Mouse (Mus musculus) embryonic facial prominence, embryonic 14.5 days (tissue): ENCODE results near the gene Irf2bpl. TPM values are rescaled to one million over a fixed set of nuclear protein-coding genes. Genes with fewer than 3 reads are reported as not detected.

Experiments used
- ATAC-seq: fragments of 200-750 bp; cut with Nextera tagmentation; 2 replicates; pipeline ENCODE4 v1.8.0; 2017; ENCODE audit warnings: low read depth, moderate number of reproducible peaks, moderate TSS enrichment
- DNase-seq: peaks from one replicate; pipeline ENCODE4 v3.0.0-alpha.2; 2015; ENCODE audit warnings: low spot score
- H3K27ac ChIP-seq: fragments of 300-500 bp; sonication (generic); replicated peaks from 2 replicates; pipeline ENCODE4 v1.5.1; 2014; ENCODE audit warnings: low read depth, mild to moderate bottlenecking, low read length, moderate library complexity
- H3K27me3 ChIP-seq: fragments of 300-500 bp; sonication (generic); replicated peaks from 2 replicates; pipeline ENCODE4 v1.6.1; 2014; ENCODE audit warnings: low read length; ENCODE audit not compliant: control insufficient read depth, insufficient read depth
- H3K36me3 ChIP-seq: fragments of 300-500 bp; sonication (generic); 2 replicates; pipeline ENCODE4 v1.6.1; 2014; ENCODE audit warnings: low read length, mixed read lengths; ENCODE audit not compliant: control insufficient read depth, insufficient read depth
- H3K4me1 ChIP-seq: fragments of 300-500 bp; sonication (generic); 2 replicates; pipeline ENCODE4 v1.6.1; 2014; ENCODE audit warnings: antibody characterized with exemption, low read length; ENCODE audit not compliant: control insufficient read depth, insufficient read depth
- H3K4me2 ChIP-seq: fragments of 300-500 bp; sonication (generic); 2 replicates; pipeline ENCODE4 v1.6.1; 2014; ENCODE audit warnings: low read depth, mild to moderate bottlenecking, low read length, moderate library complexity, mixed read lengths
- H3K4me3 ChIP-seq: fragments of 300-500 bp; sonication (generic); 2 replicates; pipeline ENCODE4 v1.5.1; 2014; ENCODE audit warnings: low read depth, mild to moderate bottlenecking, low read length
- H3K9ac ChIP-seq: fragments of 300-500 bp; sonication (generic); 2 replicates; pipeline ENCODE4 v1.6.1; 2014; ENCODE audit warnings: low read depth, mild to moderate bottlenecking, low read length, moderate library complexity, mixed read lengths
- H3K9me3 ChIP-seq: fragments of 300-500 bp; sonication (generic); 2 replicates; pipeline ENCODE4 v1.6.1; 2016; ENCODE audit warnings: low read length; ENCODE audit not compliant: control insufficient read depth
- WGBS: fragments of 180-500 bp; shearing (Covaris S2); extraction: QIAGEN DNeasy Blood & Tissue Kit; methylation state at CpG from one replicate; pipeline ENCODE4 v1.1.7; 2014; 5-methylcytosine and 5-hydroxymethylcytosine counted together
- polyA plus RNA-seq: library from polyadenylated mRNA; unstranded; fragments of >200 nt; fragmentation: Nextera tagmentation; extraction: Ambion mirVana; gene quantifications from 2 replicates; pipeline ENCODE4 v1.2.1, GENCODE M21; 2014

The Irf2bpl gene
- polyA plus RNA-seq, 1 experiment from 2014 or later, result 33.8 TPM

GRCm38 (mm10) chr12:86885336-86885735 lies 738 bp upstream of the Irf2bpl start:
- Histone ChIP-seq H3K4me3 (peak overlapping the region; percentile 73), H3K4me2 (peak overlapping the region; percentile 98), H3K36me3 (peaks cover 11% of the 10 kb centered on the region), H3K9ac (peak overlapping the region; percentile 92; the same call in 1 of the 2 replicates), H3K27ac (peak overlapping the region; percentile 100), H3K27me3 (0 out of 2 replicates have a peak, but pooled peaks cover 3% of the 10 kb centered on the region), H3K9me3 (no peaks in the 10 kb centered on the region), H3K4me1 (peaks cover 45% of the 10 kb centered on the region)
- DNase-seq (no peak), ATAC-seq (no peak)
- WGBS, result 12% methylated on average over 6 of the region's 6 CpGs

GRCm38 (mm10) chr12:86883280-86884196 lies 1.1 kb downstream of the Irf2bpl start:
- peaks cover 34% of the 10 kb centered on the region for H3K4me1 ChIP-seq
- H3K4me2 ChIP-seq, result peak overlapping the region; percentile 98
- peak overlapping the region; percentile 100 for H3K27ac ChIP-seq
- peaks cover 11% of the 10 kb centered on the region for H3K36me3 ChIP-seq
- H3K27me3 ChIP-seq, result 0 out of 2 replicates have a peak, but pooled peaks cover 3% of the 10 kb centered on the region
- DNase-seq (peak; percentile 56), ATAC-seq (no peak)
- WGBS, result 0% methylated on average over 32 of the region's 84 CpGs
- H3K9me3 ChIP-seq, result no peaks in the 10 kb centered on the region
- H3K9ac ChIP-seq, result peak overlapping the region; percentile 92
- H3K4me3 ChIP-seq, result peak overlapping the region; percentile 73

DNA sequence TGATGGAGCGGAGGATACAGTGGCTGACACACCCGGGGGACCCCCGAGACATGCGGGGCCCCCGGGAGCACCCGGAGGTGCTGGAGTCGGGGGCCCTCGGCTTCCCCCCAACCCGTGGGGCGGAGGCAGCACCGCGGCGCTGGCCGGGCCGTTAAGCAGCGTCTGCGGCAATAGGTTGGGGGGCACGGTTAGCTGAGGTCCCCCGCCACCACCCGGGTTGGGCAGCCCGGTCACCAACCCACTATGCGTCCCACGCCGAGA lies 1.6 kb downstream of the Irf2bpl start:
- ATAC-seq (no peak), DNase-seq (no peak)
- Histone ChIP-seq H3K9ac (peak overlapping the region; percentile 92), H3K4me2 (peak overlapping the region; percentile 98), H3K4me3 (peak overlapping the region; percentile 73), H3K4me1 (peaks cover 29% of the 10 kb centered on the region), H3K36me3 (peaks cover 11% of the 10 kb centered on the region), H3K27me3 (0 out of 2 replicates have a peak, but pooled peaks cover 3% of the 10 kb centered on the region), H3K27ac (peak overlapping the region; percentile 100), H3K9me3 (no peaks in the 10 kb centered on the region)
- 0% methylated on average over 4 of the region's 24 CpGs for WGBS

GRCm38 (mm10) chr12:86882279-86883018 lies 2.1 kb downstream of the Irf2bpl start:
- H3K4me2 ChIP-seq, result peak overlapping the region; percentile 98
- H3K27me3 ChIP-seq, result 0 out of 2 replicates have a peak, but pooled peaks cover 3% of the 10 kb centered on the region
- H3K36me3 ChIP-seq, result peaks cover 11% of the 10 kb centered on the region
- ATAC-seq, result no peak
- peaks cover 27% of the 10 kb centered on the region for H3K4me1 ChIP-seq
- DNase-seq, result peak; percentile 77
- H3K4me3 ChIP-seq, result peak overlapping the region; percentile 73
- H3K9ac ChIP-seq, result peak overlapping the region; percentile 92
- H3K27ac ChIP-seq, result peak overlapping the region; percentile 100
- under 1% methylated on average over 30 of the region's 59 CpGs for WGBS
- no peaks in the 10 kb centered on the region for H3K9me3 ChIP-seq

- H3K27ac ChIP-seq, result peak overlapping the region; percentile 100
- H3K27me3 ChIP-seq, result 0 out of 2 replicates have a peak, but pooled peaks cover 3% of the 10 kb centered on the region
- peaks cover 11% of the 10 kb centered on the region for H3K36me3 ChIP-seq
- no peaks in the 10 kb centered on the region for H3K9me3 ChIP-seq
- DNase-seq (no peak), ATAC-seq (no peak)
- peak overlapping the region; percentile 98 for H3K4me2 ChIP-seq
- WGBS, result 7% methylated on average over 21 of the region's 33 CpGs
- peaks cover 23% of the 10 kb centered on the region for H3K4me1 ChIP-seq
- H3K9ac ChIP-seq, result peak overlapping the region; percentile 92
- H3K4me3 ChIP-seq, result peak overlapping the region; percentile 73
These were observed 2.8 kb downstream of the Irf2bpl start for GRCm38 (mm10) chr12:86881809-86882278.

DNA sequence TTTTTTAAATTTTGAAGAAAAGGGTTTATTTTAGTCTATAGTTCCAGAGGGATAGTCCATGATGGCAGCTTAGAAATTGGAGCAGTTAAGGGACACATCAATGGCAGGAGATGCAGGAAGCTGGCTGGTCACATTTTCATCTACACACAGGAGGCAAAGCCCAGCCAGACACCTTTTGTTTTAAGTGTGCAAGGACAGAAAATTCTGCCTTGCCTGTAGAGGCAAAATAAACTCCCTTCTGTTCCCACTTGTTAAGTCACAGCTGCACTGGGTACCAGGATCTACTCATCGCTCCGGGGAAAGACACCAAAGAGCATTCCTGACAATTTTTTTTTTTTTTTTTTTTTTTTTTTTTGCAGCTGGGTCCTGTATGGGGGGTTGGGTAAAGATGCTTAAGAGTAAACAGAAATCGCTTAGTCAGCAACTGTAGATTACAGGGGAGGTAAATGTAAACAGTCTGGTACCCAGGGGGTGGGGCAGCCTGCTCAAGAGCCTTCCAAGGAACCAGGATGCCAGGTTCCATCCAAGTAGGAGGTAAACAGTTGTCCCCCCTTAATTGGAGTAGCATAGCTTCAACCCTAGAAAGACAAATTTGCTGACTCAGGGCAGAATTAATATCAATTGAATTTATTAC lies 4.4 kb downstream of the Irf2bpl start:
- 0 out of 2 replicates have a peak, but pooled peaks cover 3% of the 10 kb centered on the region for H3K27me3 ChIP-seq
- 48% methylated on average over 3 of the region's 3 CpGs for WGBS
- peak overlapping the region; percentile 41 for H3K4me2 ChIP-seq
- H3K9ac ChIP-seq, result no peak overlapping the region
- peaks cover 11% of the 10 kb centered on the region for H3K36me3 ChIP-seq
- H3K4me3 ChIP-seq, result peak overlapping the region; percentile 15; the same call in 1 of the 2 replicates
- DNase-seq, result no peak
- ATAC-seq, result no peak
- no peaks in the 10 kb centered on the region for H3K9me3 ChIP-seq
- peaks cover 7% of the 10 kb centered on the region for H3K4me1 ChIP-seq
- no peak overlapping the region for H3K27ac ChIP-seq

DNA sequence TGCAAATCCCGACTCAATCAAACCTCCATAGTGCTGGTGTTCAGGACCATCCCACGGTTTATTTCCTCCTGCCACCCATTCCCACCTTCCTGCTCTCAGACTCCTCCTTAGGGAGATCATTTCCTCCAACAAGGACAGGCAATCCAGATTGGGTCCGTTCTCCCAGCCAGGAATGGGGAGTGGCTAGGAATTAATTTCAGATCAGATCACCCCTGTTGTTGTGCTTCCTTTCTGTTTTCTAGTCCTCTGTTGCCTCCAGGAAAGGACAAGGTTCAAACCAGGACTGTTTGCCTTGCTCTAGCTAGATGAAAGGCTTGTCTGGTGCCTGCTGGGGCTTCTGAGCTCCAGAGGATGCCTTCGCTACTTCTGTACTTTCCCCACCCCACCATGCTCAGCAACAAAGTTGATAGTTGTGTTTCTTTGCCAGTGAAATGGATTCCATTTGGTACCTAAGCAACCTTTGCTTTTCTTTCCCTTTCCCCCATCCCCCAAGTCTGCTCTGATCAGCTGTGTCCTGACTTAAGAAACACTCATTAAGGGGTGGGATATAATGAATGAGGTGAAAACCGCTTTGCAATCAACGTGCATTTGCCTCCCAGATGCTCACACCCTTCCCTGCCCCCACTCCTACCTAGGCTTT lies 5.0 kb downstream of the Irf2bpl start:
- no peak for DNase-seq
- ATAC-seq, result no peak
- WGBS, result 56% methylated on average over 6 of the region's 6 CpGs
- no peaks in the 10 kb centered on the region for H3K9me3 ChIP-seq
- no peak overlapping the region for H3K4me3 ChIP-seq
- H3K4me1 ChIP-seq, result peaks cover 5% of the 10 kb centered on the region; the same call in 1 of the 2 replicates
- 0 out of 2 replicates have a peak, but pooled peaks cover 3% of the 10 kb centered on the region for H3K27me3 ChIP-seq
- no peak overlapping the region for H3K9ac ChIP-seq
- H3K27ac ChIP-seq, result peak overlapping the region; percentile 23; the same call in 1 of the 2 replicates
- no peak overlapping the region for H3K4me2 ChIP-seq
- peaks cover 11% of the 10 kb centered on the region for H3K36me3 ChIP-seq
